Mouse (Mus musculus): Measurements from ENCODE around the gene Gramd4.
"Not testable (repeated sequence)": the region's sequence is repeated elsewhere in the genome, so short reads cannot be mapped to it uniquely, and the experiment has no call there.

The Gramd4 gene

DNA sequence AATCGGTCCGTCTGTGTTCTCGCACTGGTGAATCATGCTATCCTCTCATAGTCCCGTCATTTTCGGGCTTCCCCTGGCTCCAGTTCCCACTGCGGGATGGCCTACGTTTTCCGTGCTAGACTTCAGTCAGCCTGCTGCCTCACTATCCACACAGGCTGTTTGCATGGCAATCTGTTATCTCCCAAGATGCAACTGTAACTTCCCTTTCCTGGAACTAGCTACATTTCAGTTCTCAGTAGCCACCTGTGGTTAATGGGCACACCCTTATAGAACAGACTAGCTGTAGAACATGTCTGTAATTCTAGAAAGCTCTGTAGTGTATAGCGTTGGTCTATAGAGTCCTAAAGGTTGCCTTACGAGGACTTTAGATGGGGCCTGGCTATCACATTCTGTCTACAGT, 6.3 kb upstream of the Gramd4 start:
- no peak for DNase-seq (ENCODE audit: low spot score in 2 of 2)

- DNase-seq (ENCODE audit: low spot score in 2 of 2), result no peak
Measured at GRCm38 (mm10) chr15:86051878-86052478, 5.5 kb upstream of the Gramd4 start.

DNA sequence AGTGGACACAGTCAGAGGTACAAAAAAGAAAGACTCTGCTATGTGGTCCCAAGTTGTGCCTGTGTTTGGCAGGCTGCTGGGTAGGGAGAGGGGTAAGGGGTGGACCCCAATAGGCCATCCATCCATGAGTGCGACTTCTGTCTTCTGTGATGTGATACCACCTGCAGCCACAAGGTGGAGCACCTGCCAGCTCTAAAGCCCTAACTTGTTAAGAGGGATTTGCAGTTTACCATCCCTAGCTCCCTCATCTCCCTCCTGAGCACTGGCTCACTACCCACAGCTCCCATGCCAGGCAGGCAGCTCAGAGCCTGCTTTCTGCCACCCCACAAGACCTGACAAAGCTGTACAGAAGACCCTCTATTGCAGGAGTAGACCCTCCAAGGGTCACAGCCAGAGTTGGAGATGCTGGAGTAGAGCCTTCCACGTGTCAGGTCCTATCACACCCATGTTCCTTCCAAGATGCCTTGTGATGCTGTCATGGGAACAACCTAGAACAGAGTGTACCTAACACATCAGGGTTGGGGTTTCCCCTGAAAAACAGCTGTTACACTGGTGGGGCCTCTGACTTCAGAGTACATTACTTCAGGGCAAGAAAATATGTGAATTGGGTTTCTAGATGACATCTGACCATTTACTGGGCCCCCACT, 3.5 kb upstream of the Gramd4 start:
- peak; percentile 73 to 86 for DNase-seq (ENCODE audit: low spot score in 2 of 2)

- DNase-seq (ENCODE audit: low spot score in 2 of 2), result not testable (repeated sequence)
Measured at GRCm38 (mm10) chr15:86054861-86055260, 2.6 kb upstream of the Gramd4 start.

- DNase-seq (ENCODE audit: low spot score in 2 of 2), result no peak
Measured at GRCm38 (mm10) chr15:86056221-86056760, 1.2 kb upstream of the Gramd4 start.

GRCm38 (mm10) chr15:86057908-86058307, 413 bp downstream of the Gramd4 start:
- no peak for DNase-seq (ENCODE audit: low spot score in 2 of 2)

DNA sequence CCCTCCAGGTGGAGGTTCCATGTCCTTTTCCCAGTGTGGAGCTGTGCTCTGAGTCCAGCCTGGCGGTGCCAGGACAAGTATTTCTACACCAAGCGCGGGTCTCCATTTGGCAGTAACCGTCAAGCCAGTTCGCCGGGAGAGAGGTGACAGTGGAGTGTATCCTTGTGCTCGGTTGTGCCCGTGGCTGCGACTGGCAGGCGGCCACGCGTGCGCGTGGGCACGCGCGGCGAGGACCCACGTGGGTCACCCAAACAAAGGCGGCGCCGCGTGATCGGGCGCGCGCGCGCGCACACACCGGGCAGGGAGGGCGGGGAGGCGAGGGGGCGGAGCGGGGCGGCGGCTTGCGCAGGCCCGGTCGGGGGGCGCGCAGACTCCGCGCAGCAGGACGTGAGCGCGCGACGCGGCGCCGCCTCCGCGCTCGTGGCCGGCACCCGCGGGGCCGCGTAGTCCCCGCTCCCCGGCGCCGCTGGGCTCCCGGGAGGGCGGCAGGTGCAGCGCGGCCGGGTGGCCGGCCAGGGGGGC, 960 bp downstream of the Gramd4 start:
- DNase-seq (ENCODE audit: low spot score in 2 of 2), result peak; percentile 60 to 76

DNA sequence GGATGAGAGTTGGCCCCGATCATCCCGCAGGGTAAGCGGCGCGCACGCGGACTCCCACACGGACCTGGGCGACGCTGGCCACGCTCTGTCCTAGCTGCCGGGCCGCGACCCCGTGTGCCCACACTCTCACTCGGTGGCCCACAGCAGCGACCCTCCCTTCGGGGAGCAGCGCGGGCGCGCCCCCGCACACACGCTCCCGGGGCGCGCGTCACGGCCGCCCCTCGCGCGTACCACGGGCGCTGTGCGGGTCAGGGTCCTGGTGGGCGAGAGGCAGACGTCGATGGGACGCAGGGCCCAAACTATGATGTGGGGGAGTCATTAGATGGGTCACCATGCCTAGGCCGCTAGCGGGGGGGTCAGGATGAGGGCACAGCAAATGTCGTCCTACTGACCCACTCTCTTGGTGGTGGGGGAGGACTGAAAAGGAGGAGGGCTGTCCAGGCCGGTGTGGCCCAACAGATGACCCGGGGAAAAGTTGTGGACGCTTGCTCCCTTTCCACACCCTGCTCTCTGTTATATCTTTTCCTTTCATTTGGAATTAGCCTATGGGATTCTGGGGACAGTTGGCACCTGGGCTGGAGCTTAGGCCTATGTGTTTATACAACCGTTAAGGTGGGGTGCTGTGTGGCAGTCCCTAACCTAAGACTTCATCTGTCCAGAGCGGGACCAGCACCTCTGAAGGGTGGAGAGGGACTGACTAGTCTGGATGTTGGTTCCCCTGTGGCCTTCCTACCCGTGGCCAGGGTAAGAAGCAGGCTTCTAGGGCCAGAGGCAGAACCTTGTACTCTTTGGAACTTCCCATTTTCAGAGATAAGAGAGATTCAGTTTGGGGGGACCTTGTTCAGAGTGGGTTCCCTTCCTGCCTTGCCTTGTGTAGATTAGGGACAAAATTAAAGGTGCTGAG, 1.7 kb downstream of the Gramd4 start:
- DNase-seq (ENCODE audit: low spot score in 2 of 2), result no peak

DNA sequence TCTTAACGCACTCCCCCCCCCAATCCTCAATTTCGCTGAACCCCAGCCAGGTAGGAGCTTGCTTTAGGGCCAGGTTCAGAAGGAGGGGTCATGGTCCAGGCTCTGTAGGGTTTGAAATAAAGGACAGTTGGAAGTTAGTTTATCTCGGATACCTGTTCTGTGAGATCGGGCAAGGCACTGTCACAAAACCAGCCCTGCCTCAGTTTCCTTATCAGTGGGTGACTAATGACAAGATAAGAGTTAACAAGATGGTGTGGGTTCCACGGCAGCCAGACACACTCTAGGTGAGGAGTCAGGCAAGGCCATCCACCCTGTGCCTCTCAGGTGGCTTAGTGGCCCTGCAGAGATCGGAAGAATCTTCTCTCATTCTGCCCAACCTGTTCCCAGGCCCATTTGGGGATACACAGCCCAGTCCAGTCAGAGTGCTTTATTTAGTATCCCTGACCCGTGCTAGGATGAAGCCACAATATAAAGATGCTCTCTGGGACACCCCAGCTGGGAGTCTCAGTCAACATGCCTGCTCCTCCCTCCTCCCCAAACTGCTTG, 2.4 kb downstream of the Gramd4 start:
- no peak for DNase-seq (ENCODE audit: low spot score in 2 of 2)

DNA sequence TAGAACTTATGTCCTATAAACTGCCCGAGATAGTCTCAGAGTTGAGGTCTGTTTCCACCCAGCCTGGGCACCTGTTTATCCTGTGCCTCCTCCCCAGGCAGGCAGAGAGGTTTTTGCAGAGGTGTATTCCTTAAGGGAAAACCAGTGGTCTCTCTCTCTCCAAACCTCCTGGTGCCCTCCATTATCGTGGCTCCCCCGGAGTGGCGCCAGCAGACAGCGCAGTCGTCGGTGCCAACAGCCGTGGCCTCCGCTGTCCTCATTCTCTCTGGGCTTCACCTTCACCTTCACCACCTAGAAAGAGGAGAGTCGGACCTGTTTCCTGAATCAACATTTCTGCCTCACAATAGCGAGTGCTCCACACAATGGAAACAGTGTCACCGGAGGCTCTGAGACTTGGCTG, 3.1 kb downstream of the Gramd4 start:
- no peak for DNase-seq (ENCODE audit: low spot score in 2 of 2)

- DNase-seq (ENCODE audit: low spot score in 2 of 2), result no peak
Measured at GRCm38 (mm10) chr15:86061221-86061620, 3.7 kb downstream of the Gramd4 start.

GRCm38 (mm10) chr15:86061848-86062481, 4.5 kb downstream of the Gramd4 start:
- no peak for DNase-seq (ENCODE audit: low spot score in 2 of 2)

DNA sequence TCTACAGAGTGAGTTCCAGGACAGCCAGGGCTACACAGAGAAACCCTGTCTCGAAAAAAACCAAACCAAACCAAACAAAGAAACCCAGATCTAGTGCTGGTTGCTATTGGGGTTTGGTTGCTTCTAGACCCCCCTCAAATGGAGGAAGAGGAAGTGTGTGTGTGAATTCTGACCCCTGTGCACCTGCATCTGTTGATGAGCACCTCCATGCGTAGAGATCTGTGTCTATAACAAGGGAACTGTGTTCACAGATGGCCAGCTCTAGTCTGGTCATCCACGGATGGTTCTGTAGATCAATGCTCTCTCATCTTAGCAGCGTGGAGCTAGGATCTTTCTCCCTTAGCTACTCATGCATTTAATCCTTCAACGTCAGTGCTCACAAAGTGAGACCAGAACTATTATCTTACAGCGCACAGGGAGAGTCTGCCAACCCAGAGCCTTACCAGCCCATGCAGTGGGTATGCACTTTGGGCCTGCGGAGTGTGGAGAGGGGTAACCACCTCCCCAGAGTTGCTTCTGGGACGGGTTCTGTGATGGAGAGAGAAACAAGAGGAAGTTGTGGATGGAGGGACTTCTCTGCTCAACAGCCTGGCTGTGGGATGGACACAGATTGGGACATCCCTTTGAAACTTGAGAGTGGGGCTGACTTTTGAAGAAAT, 6.8 kb downstream of the Gramd4 start:
- DNase-seq (ENCODE audit: low spot score in 2 of 2), result no peak

DNA sequence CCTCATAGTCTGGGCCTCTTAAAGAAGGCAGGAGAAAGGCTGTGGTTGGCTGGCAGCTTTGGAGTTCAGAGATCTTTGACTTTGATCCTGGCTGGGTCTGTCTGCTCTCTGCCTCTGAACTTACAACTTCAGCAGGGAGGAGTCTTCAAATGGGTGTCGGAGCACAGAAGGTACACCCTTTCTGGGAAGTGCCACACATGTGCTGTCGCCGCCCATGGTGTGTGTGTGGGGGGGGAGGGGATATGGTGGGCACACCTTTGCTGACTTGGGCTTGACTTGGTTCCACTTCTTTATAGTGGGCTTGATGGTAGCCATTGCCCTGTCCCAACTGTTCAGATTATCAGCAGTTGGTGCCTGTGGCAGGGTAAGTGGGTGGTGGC, 7.3 kb downstream of the Gramd4 start:
- DNase-seq (ENCODE audit: low spot score in 2 of 2), result no peak

DNA sequence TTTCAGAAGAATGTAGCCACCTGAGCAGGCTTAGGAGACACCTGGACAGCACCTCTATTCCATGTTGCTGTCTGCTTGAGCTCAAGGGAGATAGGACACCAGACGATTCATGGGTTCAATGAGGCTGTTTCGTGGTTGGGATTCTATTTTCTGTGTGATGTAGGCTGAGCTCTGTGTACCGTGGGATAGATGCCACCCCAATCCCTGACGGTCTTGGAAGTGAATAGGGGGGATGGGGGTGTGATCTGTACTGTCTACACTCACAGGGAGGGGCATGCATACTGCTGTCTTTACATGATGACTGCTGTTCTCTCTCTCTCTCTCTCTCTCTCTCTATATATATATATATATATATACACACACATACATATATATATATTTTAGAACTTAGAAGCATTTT, 7.9 kb downstream of the Gramd4 start:
- no peak for DNase-seq (ENCODE audit: low spot score in 2 of 2)

DNA sequence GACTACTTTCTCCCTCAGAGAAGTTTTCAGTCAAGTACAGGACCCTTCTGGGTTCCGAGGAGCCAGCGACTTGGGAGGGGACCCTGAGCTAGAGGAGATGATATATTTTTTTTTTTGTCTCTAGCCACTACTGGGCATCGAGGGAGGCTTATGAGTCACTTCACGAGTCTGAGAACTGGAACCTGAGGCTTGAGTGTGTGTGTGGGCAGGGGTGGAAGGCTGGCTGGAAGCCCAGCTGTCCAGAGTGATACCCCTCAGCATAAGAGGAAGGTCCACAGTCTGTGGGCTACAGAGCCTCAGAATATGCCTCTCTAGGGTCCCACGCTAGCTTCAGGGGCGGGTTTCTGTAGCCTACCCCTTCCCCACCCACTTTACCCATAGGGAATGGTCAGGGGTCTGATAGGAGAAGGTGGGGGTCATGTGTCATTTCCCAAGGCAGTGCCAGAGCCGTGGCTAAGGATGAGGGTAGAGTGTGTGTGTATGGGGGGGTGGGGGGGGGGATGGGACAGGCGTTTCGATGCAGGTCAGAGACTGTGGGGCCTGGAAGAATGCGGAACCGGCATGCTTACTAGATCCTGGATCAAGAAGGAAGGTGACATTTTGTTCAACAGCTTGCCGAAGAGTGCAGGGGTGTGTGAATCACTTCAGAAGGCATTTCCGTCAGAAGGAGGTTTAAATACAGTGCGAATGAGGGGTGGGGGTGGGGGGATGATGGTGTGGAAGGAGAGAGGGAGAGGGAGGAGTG, 9.5 kb downstream of the Gramd4 start:
- DNase-seq (ENCODE audit: low spot score in 2 of 2), result no peak

DNA sequence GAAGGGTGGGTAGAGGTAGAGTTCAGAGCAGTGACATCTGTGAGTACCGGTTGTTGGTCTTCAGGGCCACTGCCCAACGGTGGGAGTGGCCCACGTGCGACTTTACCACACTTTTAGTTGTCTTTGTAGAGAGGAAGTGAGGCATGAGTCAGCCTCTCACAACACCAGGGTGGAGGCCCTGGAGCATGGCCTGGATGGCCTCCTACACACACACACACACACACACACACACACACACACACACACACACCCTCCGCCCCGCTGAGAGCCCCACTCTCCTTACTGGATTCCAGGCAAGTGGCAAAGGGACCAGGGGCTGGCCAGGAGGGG, 10.1 kb downstream of the Gramd4 start:
- peak in 1 of 2 experiments; percentile 44 for DNase-seq (ENCODE audit: low spot score in 2 of 2)

GRCm38 (mm10) chr15:86067941-86068495, 10.5 kb downstream of the Gramd4 start:
- no peak for DNase-seq (ENCODE audit: low spot score in 2 of 2)

DNA sequence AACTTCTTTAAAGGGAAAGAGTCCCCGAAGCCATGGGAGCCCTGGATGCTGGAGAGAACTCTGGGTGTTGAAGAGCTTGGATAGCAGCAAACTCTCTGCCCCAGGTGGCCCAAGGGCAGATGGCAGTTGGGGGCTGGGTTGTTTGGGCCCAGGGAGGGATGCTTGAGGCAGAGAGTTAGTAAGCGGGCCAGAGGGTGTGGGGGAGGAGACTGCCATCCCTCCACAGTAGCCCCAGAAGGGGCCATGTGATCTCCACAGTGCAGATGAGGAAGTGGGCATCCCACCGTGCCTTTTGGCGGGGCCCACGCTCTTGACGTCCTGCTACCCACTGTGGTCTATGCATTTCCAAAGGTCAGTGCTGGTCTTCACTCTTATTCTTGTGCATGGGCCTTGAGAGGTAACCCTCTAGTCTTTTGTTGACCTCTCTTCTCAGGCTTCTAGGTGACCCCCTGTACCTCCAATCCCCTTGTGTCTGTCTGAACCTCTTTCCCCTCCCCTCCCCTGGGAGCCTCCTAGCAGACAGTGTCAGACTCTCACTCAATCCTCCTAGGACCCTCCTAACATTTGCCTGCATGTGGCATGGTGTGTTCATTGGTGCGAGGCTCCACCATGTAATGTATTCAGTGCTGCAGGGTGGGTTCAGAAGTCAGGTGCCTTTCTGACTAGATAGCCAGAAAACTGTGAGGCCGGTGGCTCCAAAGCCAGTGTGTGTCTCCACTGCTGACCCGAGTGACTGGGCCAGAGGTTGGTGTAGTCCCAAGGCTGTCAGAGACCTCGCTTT, 11.7 kb downstream of the Gramd4 start:
- no peak for DNase-seq (ENCODE audit: low spot score in 2 of 2)

All from spleen, postnatal 14 days (tissue).